Mouse (Mus musculus): ENCODE results near the gene E130116L18Rik. TPM values are rescaled to one million over a fixed set of nuclear protein-coding genes. Genes with fewer than 3 reads are reported as not detected.
"Not testable (repeated sequence)": the region's sequence is repeated elsewhere in the genome, so short reads cannot be mapped to it uniquely, and the experiment has no call there.

Gene E130116L18Rik
- polyA plus RNA-seq, 1 experiment: not detected

DNA sequence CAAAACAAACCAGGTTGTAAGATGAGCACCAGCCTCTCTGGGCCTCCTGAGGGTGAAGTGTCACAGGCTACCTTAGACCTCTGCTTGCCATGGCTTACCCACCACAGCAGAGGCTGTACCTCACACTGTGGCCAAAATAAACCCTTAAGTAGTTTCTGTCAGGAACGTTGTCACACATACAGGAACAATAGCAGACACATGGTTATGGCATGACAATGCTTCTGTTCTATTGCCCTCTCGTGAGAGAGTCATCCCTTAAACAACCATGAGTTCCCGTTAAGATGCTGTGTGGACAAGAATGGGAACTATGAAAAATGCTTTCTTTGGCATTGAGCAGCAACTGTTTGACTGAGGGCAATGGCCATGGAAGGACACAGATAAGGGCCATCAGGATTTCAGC is 1.3 kb downstream of the E130116L18Rik start, which contains the start of gene Galnt11:
Gene Galnt11, plus strand, starts transcription at position 301 of the 400 bp plus-strand sequence.
- Histone ChIP-seq H3K4me3 (ENCODE audit: low read depth, low read length) (peak within 1 kb of the TSS; percentile 84), H3K27ac (ENCODE audit: insufficient read depth, low read depth, low read length) (peak within 1 kb of the TSS; percentile 34), H3K4me1 (ENCODE audit: control insufficient read depth, insufficient read depth, insufficient read length, low read length) (peaks cover 2% of the 10 kb centered on the region; the same call in 1 of the 2 replicates), H3K27me3 (ENCODE audit: control insufficient read depth, insufficient read depth, low read length) (no peaks in the 10 kb centered on the region), H3K36me3 (ENCODE audit: control insufficient read depth, insufficient read depth, low read length) (no peaks in the 10 kb centered on the region)
- TF ChIP-seq POLR2A (IDR thresholded peaks at IDR 0.05; ENCODE audit: low read depth, low read length) (no peak), CTCF (IDR thresholded peaks at IDR 0.05; ENCODE audit: extremely low read depth, insufficient read length, insufficient replicate concordance, low read depth, low read length) (no peak)
- 85% methylated on average over 3 of the region's 3 CpGs for WGBS

DNA sequence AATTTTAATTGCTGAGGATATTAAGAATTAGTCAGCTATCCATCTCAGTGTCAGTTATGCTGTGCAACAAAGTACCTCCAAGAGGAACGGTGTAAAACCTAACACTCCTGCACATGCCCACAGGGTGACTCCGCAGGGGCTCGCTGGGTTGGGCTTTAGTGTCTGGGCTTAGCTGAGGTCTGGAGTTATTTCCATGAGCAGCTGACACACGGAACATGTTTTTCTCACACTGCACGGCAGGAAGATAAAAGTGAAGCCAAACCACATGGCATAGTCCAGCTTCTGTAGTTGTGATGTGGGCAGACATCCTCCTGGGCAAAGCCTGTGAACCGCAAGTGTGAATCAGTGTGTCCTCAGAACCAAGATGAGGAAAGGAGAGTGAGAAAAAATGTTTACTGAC is 7.9 kb downstream of the E130116L18Rik start:
- H3K4me1 ChIP-seq (ENCODE audit: control insufficient read depth, insufficient read depth, insufficient read length, low read length): no peaks in the 10 kb centered on the region
- no peak overlapping the region for H3K4me3 ChIP-seq (ENCODE audit: low read depth, low read length)
- H3K36me3 ChIP-seq (ENCODE audit: control insufficient read depth, insufficient read depth, low read length): no peaks in the 10 kb centered on the region
- H3K27ac ChIP-seq (ENCODE audit: insufficient read depth, low read depth, low read length): no peak overlapping the region
- 80% methylated on average over 6 of the region's 6 CpGs for WGBS
- no peak for TF ChIP-seq POLR2A (IDR thresholded peaks at IDR 0.05; ENCODE audit: low read depth, low read length)
- no peak for TF ChIP-seq CTCF (IDR thresholded peaks at IDR 0.05; ENCODE audit: extremely low read depth, insufficient read length, insufficient replicate concordance, low read depth, low read length)
- no peaks in the 10 kb centered on the region for H3K27me3 ChIP-seq (ENCODE audit: control insufficient read depth, insufficient read depth, low read length)

DNA sequence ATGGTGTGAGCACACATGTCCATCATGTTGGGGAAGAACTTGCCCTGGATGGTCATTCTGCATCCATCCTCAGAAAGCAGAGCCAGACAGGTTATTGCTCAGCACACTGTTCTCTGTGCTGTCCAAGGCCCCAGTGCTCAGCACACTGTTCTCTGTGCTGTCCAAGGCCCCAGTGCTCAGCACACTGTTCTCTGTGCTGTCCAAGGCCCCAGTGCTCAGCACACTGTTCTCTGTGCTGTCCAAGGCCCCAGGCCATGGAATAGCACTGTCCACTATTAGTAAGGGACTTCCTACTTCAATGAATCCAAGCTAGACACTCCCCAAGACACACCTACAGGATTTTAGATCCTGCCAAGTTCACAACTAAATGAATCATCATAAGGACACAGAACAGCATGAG is 9.7 kb downstream of the E130116L18Rik start:
- not testable (repeated sequence) for H3K27me3 ChIP-seq (ENCODE audit: control insufficient read depth, insufficient read depth, low read length); H3K4me1 ChIP-seq (ENCODE audit: control insufficient read depth, insufficient read depth, insufficient read length, low read length); H3K27ac ChIP-seq (ENCODE audit: insufficient read depth, low read depth, low read length); H3K4me3 ChIP-seq (ENCODE audit: low read depth, low read length); H3K36me3 ChIP-seq (ENCODE audit: control insufficient read depth, insufficient read depth, low read length)

DNA sequence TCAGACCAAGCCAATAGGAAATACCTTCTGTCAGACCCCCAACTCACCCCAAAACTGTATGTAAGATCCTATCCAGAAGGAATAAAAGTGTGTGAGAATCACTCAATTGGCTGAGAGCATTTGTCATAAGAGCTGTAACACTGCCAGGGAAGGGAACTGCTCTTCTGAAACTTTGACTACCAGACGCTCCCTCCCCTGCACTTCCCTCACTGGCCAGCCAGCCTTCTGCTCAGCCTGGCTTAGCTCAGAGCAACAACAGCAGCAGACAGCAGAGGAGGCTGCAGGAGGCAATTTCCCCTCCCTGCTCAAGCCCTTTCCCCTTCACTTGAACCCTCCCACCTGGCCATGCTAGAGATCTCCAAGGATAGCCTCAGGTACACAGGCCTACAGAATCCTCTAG is 11.1 kb downstream of the E130116L18Rik start:
- H3K27me3 ChIP-seq (ENCODE audit: control insufficient read depth, insufficient read depth, low read length): no peaks in the 10 kb centered on the region
- H3K27ac ChIP-seq (ENCODE audit: insufficient read depth, low read depth, low read length): no peak overlapping the region
- TF ChIP-seq CTCF (IDR thresholded peaks at IDR 0.05; ENCODE audit: extremely low read depth, insufficient read length, insufficient replicate concordance, low read depth, low read length): no peak
- no peak for TF ChIP-seq POLR2A (IDR thresholded peaks at IDR 0.05; ENCODE audit: low read depth, low read length)
- H3K4me3 ChIP-seq (ENCODE audit: low read depth, low read length): no peak overlapping the region
- H3K4me1 ChIP-seq (ENCODE audit: control insufficient read depth, insufficient read depth, insufficient read length, low read length): no peaks in the 10 kb centered on the region
- 89% methylated on average over 1 of the region's 1 CpGs for WGBS
- no peaks in the 10 kb centered on the region for H3K36me3 ChIP-seq (ENCODE audit: control insufficient read depth, insufficient read depth, low read length)

DNA sequence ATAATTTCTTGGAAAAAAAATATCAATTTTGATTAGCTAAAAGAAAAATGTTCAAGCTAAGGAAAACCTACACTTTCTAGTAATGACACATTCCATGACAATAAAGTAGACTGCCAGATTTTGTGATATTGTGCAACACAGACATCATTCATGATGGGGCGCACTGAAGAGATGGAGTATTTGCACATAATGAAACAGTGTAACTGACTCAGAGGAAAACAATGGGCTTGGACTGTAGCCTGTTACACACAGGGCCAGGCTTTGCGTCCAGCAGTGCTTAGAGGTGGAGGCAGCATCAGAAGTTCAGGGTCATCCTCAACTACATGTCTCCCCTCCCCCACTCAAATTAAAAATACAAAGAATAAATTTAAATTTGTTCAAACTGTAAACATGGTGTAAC is 32.4 kb downstream of the E130116L18Rik start:
- TF ChIP-seq POLR2A (IDR thresholded peaks at IDR 0.05; ENCODE audit: low read depth, low read length) (no peak), CTCF (IDR thresholded peaks at IDR 0.05; ENCODE audit: extremely low read depth, insufficient read length, insufficient replicate concordance, low read depth, low read length) (no peak)

DNA sequence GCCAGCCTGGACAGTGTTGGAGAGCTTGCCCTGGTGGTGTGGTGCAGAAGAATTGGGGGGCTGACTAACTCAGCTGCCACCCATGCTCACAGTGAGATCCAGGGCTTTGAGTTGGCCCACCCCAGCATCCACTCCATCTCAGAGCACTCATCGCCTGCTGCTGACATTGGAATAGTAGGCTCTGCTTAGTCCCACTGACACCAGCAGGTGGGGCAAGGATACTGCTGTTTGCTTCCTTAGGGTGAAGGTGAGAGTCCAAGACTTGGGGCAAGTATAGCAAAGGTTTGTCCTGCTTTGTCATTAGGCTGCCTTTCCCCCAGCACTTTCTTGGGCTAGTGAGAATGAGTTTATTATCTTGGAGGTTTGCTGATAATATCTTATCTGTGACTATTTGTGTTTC is 34.2 kb downstream of the E130116L18Rik start:
- H3K4me3 ChIP-seq (ENCODE audit: low read depth, low read length): no peak overlapping the region
- no peaks in the 10 kb centered on the region for H3K27me3 ChIP-seq (ENCODE audit: control insufficient read depth, insufficient read depth, low read length)
- peak; percentile 65; the same call in 1 of the 2 replicates for TF ChIP-seq CTCF (IDR thresholded peaks at IDR 0.05; ENCODE audit: extremely low read depth, insufficient read length, insufficient replicate concordance, low read depth, low read length)
- TF ChIP-seq POLR2A (IDR thresholded peaks at IDR 0.05; ENCODE audit: low read depth, low read length): no peak
- no peaks in the 10 kb centered on the region for H3K36me3 ChIP-seq (ENCODE audit: control insufficient read depth, insufficient read depth, low read length)
- no peaks in the 10 kb centered on the region for H3K4me1 ChIP-seq (ENCODE audit: control insufficient read depth, insufficient read depth, insufficient read length, low read length)
- WGBS: 26% methylated on average over 1 of the region's 1 CpGs
- H3K27ac ChIP-seq (ENCODE audit: insufficient read depth, low read depth, low read length): no peak overlapping the region

More for the DNA sequence above, 32.4 kb downstream of the E130116L18Rik start:
- Histone ChIP-seq H3K4me3 (ENCODE audit: low read depth, low read length) (no peak overlapping the region), H3K27me3 (ENCODE audit: control insufficient read depth, insufficient read depth, low read length) (no peaks in the 10 kb centered on the region), H3K27ac (ENCODE audit: insufficient read depth, low read depth, low read length) (no peak overlapping the region), H3K36me3 (ENCODE audit: control insufficient read depth, insufficient read depth, low read length) (no peaks in the 10 kb centered on the region), H3K4me1 (ENCODE audit: control insufficient read depth, insufficient read depth, insufficient read length, low read length) (no peaks in the 10 kb centered on the region)
- 75% methylated on average over 2 of the region's 2 CpGs for whole genome bisulfite sequencing

DNA sequence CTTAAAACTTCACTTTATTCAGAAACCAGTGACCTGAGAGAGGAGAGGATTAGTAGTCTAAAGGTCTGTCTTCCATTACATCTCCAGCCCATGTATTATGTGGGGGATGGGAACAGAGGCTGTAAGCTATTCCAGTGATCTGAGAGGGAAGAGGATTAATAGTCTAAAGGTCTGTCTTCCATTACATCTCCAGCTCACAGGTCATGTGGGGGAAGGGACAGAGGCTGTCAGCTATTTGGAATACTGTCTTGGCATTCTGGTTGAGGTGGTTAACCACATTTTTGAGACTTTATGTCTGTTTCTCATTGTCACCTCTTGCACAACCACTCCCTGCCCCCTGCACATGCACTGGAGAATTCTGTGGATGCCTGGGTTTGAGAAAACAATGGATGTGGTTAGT is 35.2 kb downstream of the E130116L18Rik start:
- no peak overlapping the region for H3K27ac ChIP-seq (ENCODE audit: insufficient read depth, low read depth, low read length)
- no peaks in the 10 kb centered on the region for H3K27me3 ChIP-seq (ENCODE audit: control insufficient read depth, insufficient read depth, low read length)
- no peak overlapping the region for H3K4me3 ChIP-seq (ENCODE audit: low read depth, low read length)
- no peaks in the 10 kb centered on the region for H3K36me3 ChIP-seq (ENCODE audit: control insufficient read depth, insufficient read depth, low read length)
- no peaks in the 10 kb centered on the region for H3K4me1 ChIP-seq (ENCODE audit: control insufficient read depth, insufficient read depth, insufficient read length, low read length)
- TF ChIP-seq CTCF (IDR thresholded peaks at IDR 0.05; ENCODE audit: extremely low read depth, insufficient read length, insufficient replicate concordance, low read depth, low read length): no peak
- no peak for TF ChIP-seq POLR2A (IDR thresholded peaks at IDR 0.05; ENCODE audit: low read depth, low read length)

DNA sequence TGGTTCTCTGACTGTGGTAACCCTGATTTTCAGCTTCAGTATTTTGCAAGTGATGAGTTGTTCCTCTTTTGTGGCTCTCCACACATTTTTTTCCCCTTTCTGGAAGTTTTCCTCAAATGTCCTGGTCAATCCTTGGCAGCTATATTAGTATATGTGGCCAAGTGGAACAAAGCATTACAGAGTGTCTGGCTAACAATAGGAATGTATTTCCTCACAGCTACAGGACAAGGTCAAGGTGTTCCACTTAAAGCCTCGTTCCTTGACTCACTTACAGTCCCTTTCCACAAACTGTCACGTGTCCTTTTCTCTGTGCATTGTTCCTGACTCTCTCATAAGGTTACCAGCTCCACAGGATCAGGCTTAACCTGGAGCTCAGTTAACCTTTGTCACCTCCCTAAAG is 38.4 kb downstream of the E130116L18Rik start:
- TF ChIP-seq CTCF (IDR thresholded peaks at IDR 0.05; ENCODE audit: extremely low read depth, insufficient read length, insufficient replicate concordance, low read depth, low read length): no peak
- H3K27me3 ChIP-seq (ENCODE audit: control insufficient read depth, insufficient read depth, low read length): no peaks in the 10 kb centered on the region
- WGBS: 41% methylated on average over 2 of the region's 2 CpGs
- no peak overlapping the region for H3K4me3 ChIP-seq (ENCODE audit: low read depth, low read length)
- H3K4me1 ChIP-seq (ENCODE audit: control insufficient read depth, insufficient read depth, insufficient read length, low read length): no peaks in the 10 kb centered on the region
- no peaks in the 10 kb centered on the region for H3K36me3 ChIP-seq (ENCODE audit: control insufficient read depth, insufficient read depth, low read length)
- H3K27ac ChIP-seq (ENCODE audit: insufficient read depth, low read depth, low read length): no peak overlapping the region

All from small intestine, adult 2 months (tissue).